ENCODE assay signal across 22 mouse cellular contexts in genomic region chr4:141068655-141069054, GRCm38 (mm10). TPM values are rescaled to one million over a fixed set of nuclear protein-coding genes. Genes with fewer than 3 reads are reported as not detected.
DNase-seq lines count a peak whose midpoint lies in the region; ATAC-seq lines count a peak whose summit lies in the region.
"Had no signal": no experiment of that assay in that cellular context is flagged by ENCODE, and none has a peak within 500 bp of the region (broad histone marks: within the 10 kb centered on the region; RNA-seq: fewer than 3 reads in every experiment).

No protein-coding gene starts in this region.

- H3K9me3 ChIP-seq in heart, embryonic 15.5 days (replicated peaks) = no peaks in the 10 kb centered on the region
- H3K9me3 ChIP-seq in neural tube, embryonic 15.5 days (replicated peaks) = no peaks in the 10 kb centered on the region
- H3K9me3 ChIP-seq: embryonic facial prominence, embryonic 13.5 days; forebrain, embryonic 10.5 days; kidney, embryonic 15.5 days; limb, embryonic 10.5 days; midbrain, embryonic 13.5 days had no signal

- ATAC-seq in heart, embryonic 15.5 days (replicated peaks; ENCODE audit: insufficient number of reproducible peaks, insufficient read depth, low FRiP score, low read depth) = no peak
- peak; percentile 74 for ATAC-seq in megakaryocyte progenitor cell, adult 5-6 weeks (replicated peaks; ENCODE audit: poor library complexity)
- ATAC-seq in neural tube, embryonic 15.5 days (ENCODE audit: low FRiP score) = no peak
- ATAC-seq: midbrain, embryonic 13.5 days had no signal

- 56% methylated on average over 8 of the region's 8 CpGs for WGBS in heart, embryonic 15.5 days
- 97% methylated on average over 8 of the region's 8 CpGs for WGBS in neural tube, embryonic 15.5 days

- H3K27ac ChIP-seq in heart, embryonic 15.5 days = peak overlapping the region; percentile 44; the same call in 1 of the 2 replicates
- no peak overlapping the region for H3K27ac ChIP-seq in neural tube, embryonic 15.5 days (replicated peaks)
- H3K27ac ChIP-seq: embryonic facial prominence, embryonic 13.5 days; forebrain, embryonic 10.5 days; limb, embryonic 10.5 days; macrophage; midbrain, embryonic 13.5 days had no signal

- H3K4me3 ChIP-seq in heart, embryonic 15.5 days = no peak overlapping the region
- no peak overlapping the region for H3K4me3 ChIP-seq in neural tube, embryonic 15.5 days (replicated peaks)
- H3K4me3 ChIP-seq: embryonic facial prominence, embryonic 13.5 days; forebrain, embryonic 10.5 days; kidney, embryonic 15.5 days; limb, embryonic 10.5 days; midbrain, embryonic 13.5 days had no signal

- no peak overlapping the region for H3K4me2 ChIP-seq in heart, embryonic 15.5 days
- no peak overlapping the region for H3K4me2 ChIP-seq in neural tube, embryonic 15.5 days
- H3K4me2 ChIP-seq: embryonic facial prominence, embryonic 13.5 days; kidney, embryonic 15.5 days; midbrain, embryonic 13.5 days had no signal

- H3K27me3 ChIP-seq in heart, embryonic 15.5 days = no peaks in the 10 kb centered on the region
- H3K27me3 ChIP-seq in neural tube, embryonic 15.5 days (replicated peaks) = no peaks in the 10 kb centered on the region
- H3K27me3 ChIP-seq: embryonic facial prominence, embryonic 13.5 days; kidney, embryonic 15.5 days; midbrain, embryonic 13.5 days had no signal

- H3K4me1 ChIP-seq in heart, embryonic 15.5 days (replicated peaks) = peaks cover 58% of the 10 kb centered on the region
- peaks cover 20% of the 10 kb centered on the region for H3K4me1 ChIP-seq in neural tube, embryonic 15.5 days
- H3K4me1 ChIP-seq: kidney, embryonic 15.5 days; limb, embryonic 10.5 days; midbrain, embryonic 13.5 days had no signal

- H3K36me3 ChIP-seq in heart, embryonic 15.5 days = peaks cover 74% of the 10 kb centered on the region
- H3K36me3 ChIP-seq in neural tube, embryonic 15.5 days = peaks cover 80% of the 10 kb centered on the region

- H3K9ac ChIP-seq in heart, embryonic 15.5 days = no peak overlapping the region
- H3K9ac ChIP-seq in neural tube, embryonic 15.5 days (replicated peaks) = no peak overlapping the region
- H3K9ac ChIP-seq: embryonic facial prominence, embryonic 13.5 days; kidney, embryonic 15.5 days; midbrain, embryonic 13.5 days had no signal

- no peak for DNase-seq in heart, postnatal 4 days
- DNase-seq in c-Kit-positive CD71-positive TER-119-positive erythroid progenitor cells, embryonic 14.5 days (ENCODE audit: low spot score) = peak; percentile 48
- DNase-seq in liver = peak; percentile 77
- DNase-seq in layer of hippocampus, postnatal 14 days (ENCODE audit: low spot score in 2 of 2) = no peak
- DNase-seq: gastrocnemius, postnatal 10 days; layer of hippocampus, postnatal 36 days; lung, adult 2 months; thymus, adult 18-20 months had no signal

RNA-seq across cellular contexts. Expression of gene Crocc, which starts 8.3 kb away (rescaled TPM):
- 3.4 and 4.7 TPM in 2 replicates for polyA plus RNA-seq in heart, embryonic 15.5 days (2015; fragmentation: Nextera tagmentation; extraction: Ambion mirVana)
- total RNA-seq in heart, postnatal 4 days (2021) = 1 to 10 TPM; 8.2 to 8.3 TPM
- 1.1 and 3.3 TPM in 2 replicates for total RNA-seq in megakaryocyte progenitor cell, adult 5-6 weeks (2015)
- total RNA-seq in megakaryocyte progenitor cell, adult 5-6 weeks (2017) = 5.8 and 6.0 TPM in 2 replicates
- 10 to 100 TPM; 36.3 to 41.7 TPM for total RNA-seq in layer of hippocampus, postnatal 14 days (2021)
- polyA plus RNA-seq in neural tube, embryonic 15.5 days (2015; fragmentation: Nextera tagmentation; extraction: Ambion mirVana) = 4.5 and 4.9 TPM in 2 replicates

RNA-seq across cellular contexts. Expression of gene Necap2, which starts 9.5 kb away (rescaled TPM):
- polyA plus RNA-seq in heart, embryonic 15.5 days (2015; fragmentation: Nextera tagmentation; extraction: Ambion mirVana) = 38.6 and 52.4 TPM in 2 replicates
- 10 to 100 TPM; 33.7 to 35.8 TPM for total RNA-seq in heart, postnatal 4 days (2021)
- 33.5 and 37.1 TPM in 2 replicates for total RNA-seq in megakaryocyte progenitor cell, adult 5-6 weeks (2015)
- 50.4 and 64.3 TPM in 2 replicates for total RNA-seq in megakaryocyte progenitor cell, adult 5-6 weeks (2017)
- 10 to 100 TPM; 40.9 to 52.0 TPM for total RNA-seq in layer of hippocampus, postnatal 14 days (2021)
- 56.8 and 59.8 TPM in 2 replicates for polyA plus RNA-seq in neural tube, embryonic 15.5 days (2015; fragmentation: Nextera tagmentation; extraction: Ambion mirVana)

RNA-seq across cellular contexts. Expression of gene Spata21, which starts 19.5 kb away (rescaled TPM):
- 0.26 TPM in 1 of 2 replicates, not detected in the other for polyA plus RNA-seq in heart, embryonic 15.5 days (2015; fragmentation: Nextera tagmentation; extraction: Ambion mirVana)
- not detected for total RNA-seq in heart, postnatal 4 days (2021)
- not detected in 2 replicates for total RNA-seq in megakaryocyte progenitor cell, adult 5-6 weeks (2015)
- not detected in 2 replicates for total RNA-seq in megakaryocyte progenitor cell, adult 5-6 weeks (2017)
- under 1 TPM; 0.24 to 0.37 TPM for total RNA-seq in layer of hippocampus, postnatal 14 days (2021)
- 0.51 and 0.55 TPM in 2 replicates for polyA plus RNA-seq in neural tube, embryonic 15.5 days (2015; fragmentation: Nextera tagmentation; extraction: Ambion mirVana)
- total RNA-seq: adrenal gland, adult 18-20 months; gastrocnemius, postnatal 10 days; heart, adult 8-10 months; hematopoietic stem cell, adult 5-6 weeks; layer of hippocampus, postnatal 36 days had no signal
- polyA plus RNA-seq: large intestine, adult 2 months; lung, adult 2 months; macrophage; midbrain, embryonic 13.5 days; urinary bladder, adult 2 months had no signal

RNA-seq across cellular contexts. Expression of gene Mfap2, which starts 58.4 kb away (rescaled TPM):
- polyA plus RNA-seq in heart, embryonic 15.5 days (2015; fragmentation: Nextera tagmentation; extraction: Ambion mirVana) = 237 and 341 TPM in 2 replicates
- 10 to 100 TPM; 63.0 to 65.1 TPM for total RNA-seq in heart, postnatal 4 days (2021)
- total RNA-seq in megakaryocyte progenitor cell, adult 5-6 weeks (2015) = not detected in 2 replicates
- not detected in 2 replicates for total RNA-seq in megakaryocyte progenitor cell, adult 5-6 weeks (2017)
- total RNA-seq in layer of hippocampus, postnatal 14 days (2021) = 10 to 100 TPM; 11.3 to 14.1 TPM
- 210 and 222 TPM in 2 replicates for polyA plus RNA-seq in neural tube, embryonic 15.5 days (2015; fragmentation: Nextera tagmentation; extraction: Ambion mirVana)
- total RNA-seq: hematopoietic stem cell, adult 5-6 weeks had no signal
- polyA plus RNA-seq: macrophage had no signal

Comparison
In these comparisons a context has a peak if more than half of its experiments do, and no peak if none do; other contexts are left out.
1. DNase-seq: peak in c-Kit-positive CD71-positive TER-119-positive erythroid progenitor cells, embryonic 14.5 days (single experiment) and liver (single experiment); none in heart, postnatal 4 days (single experiment) and layer of hippocampus, postnatal 14 days (0 of 2).